Mouse (Mus musculus): ENCODE results near the gene St8sia4.

Gene St8sia4

DNA sequence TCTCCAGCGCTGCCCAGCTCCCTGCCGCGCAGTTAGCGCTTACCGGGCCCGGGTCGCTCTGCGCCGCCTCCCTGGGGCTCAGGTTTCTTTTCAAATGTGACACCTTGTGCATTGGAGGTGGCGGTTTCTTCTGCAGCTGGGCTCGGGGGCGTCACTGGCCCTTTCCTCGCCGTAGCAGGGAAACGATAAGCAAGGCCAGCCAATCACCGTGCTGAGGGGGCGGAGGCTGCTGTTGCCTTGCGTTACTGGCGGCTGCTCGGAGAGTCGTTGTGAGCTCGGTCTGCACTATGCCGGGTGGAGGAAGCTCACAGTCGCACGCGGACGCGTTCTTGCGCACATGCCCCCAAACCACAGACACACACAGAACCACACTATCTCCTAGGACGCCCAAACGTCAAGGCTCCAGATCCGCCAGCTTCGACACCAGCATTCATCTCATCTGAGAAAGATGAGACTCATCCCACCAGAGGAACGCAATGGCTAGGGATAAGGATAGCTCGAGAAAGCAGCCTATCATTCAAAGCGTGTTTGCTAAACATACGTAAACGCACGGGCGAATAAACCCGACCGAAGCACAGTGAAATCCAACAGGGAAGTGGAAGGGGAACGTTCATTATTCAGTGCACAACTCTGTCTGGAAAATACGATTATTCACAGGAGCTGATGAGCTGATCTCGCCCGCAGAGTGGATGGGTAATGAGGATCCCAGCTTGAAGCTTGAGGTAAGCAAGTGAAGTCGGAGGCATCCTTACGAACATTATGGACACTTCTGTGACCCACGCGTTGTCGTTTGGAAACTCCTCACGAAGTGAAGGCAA is at the start of gene St8sia4:
Gene St8sia4 (minus strand): TSS at position 137 of the 818 bp plus-strand sequence.
- peak; percentile 90 for DNase-seq

DNA sequence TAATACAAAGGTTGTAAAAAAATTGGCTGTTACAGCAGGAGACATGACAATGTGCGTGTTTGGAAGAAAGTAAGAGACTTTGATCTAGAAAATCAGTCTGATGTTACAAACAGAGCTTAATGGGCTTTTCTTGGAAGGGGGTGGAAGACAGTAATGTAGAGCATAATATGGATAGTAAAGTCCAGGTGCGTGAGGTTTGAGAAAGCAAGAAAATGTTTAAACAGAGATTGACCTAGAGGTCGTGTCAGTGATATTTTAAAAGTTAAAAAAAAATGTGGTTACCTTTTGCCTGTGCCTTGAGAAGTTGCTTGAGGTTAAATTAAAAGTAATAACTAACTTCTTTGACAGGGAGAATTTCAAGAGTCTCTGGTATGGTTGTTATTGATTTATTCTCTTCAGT is 41.8 kb upstream of the St8sia4 start:
- DNase-seq, result no peak

DNA sequence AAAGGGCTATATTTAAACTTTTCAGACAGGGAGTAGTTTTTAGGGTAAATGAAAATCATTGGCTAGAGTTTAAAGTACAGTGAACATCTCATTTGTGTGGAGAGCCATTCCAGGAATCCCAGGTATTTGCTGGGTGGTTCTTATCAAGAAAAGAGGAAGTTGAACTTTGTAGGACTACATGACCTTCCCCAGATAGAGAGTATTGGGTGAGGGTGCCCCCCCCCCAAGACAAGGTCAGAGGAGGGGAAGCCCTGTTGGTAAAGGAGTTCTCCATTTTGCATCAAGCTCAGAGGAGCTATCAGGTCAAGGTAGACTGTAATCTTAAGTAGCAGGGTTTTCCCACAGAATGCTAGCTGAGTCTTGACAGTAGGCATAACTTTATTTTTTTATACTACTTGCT is 32.5 kb upstream of the St8sia4 start:
- DNase-seq, result no peak

DNA sequence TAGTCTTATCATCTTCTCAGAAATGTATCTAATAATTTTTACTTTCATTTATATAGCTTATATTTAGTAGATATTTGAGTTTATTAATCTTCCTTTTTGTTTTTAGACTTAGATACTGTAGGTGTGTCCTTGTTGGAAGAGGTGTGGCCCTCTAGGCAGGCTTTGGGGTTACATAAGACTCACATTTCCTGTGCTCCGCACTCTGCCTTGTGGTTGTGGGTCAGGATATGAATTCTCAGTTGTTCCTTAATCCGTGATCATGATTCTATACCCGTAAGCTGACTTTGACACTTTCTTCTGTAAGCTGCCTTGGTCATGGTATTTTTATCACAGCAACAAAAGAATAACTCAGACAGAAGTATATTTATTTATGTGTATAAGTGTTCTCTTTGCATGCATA is 6.7 kb upstream of the St8sia4 start:
- no peak for DNase-seq

DNA sequence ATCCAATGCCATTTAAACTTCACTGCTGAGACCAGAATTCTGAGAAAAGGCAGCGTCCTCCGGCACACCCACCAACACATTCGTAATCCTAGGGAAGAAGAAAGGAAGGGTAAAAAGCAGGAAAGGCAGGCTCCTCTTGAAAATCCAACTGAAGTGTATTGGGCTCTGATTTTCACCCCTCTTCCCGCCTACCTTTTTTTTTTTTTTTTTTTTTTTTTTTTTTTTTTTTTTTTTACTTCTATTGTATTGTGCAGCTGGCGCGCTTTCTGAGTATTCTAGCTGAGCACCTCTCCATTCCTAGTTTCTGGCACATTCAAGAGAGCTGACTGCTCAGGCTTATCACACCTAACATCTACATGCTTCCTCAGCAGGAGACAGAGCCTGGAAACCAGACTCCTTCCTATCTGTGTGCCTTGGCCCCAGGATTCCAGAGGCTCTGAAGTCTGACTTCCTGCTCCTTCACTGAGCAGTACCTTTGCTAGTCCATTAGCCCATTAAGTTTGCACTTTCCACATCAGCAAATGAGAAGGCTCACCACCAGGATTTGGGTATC is 958 bp upstream of the St8sia4 start:
- peak; percentile 4 for DNase-seq

DNA sequence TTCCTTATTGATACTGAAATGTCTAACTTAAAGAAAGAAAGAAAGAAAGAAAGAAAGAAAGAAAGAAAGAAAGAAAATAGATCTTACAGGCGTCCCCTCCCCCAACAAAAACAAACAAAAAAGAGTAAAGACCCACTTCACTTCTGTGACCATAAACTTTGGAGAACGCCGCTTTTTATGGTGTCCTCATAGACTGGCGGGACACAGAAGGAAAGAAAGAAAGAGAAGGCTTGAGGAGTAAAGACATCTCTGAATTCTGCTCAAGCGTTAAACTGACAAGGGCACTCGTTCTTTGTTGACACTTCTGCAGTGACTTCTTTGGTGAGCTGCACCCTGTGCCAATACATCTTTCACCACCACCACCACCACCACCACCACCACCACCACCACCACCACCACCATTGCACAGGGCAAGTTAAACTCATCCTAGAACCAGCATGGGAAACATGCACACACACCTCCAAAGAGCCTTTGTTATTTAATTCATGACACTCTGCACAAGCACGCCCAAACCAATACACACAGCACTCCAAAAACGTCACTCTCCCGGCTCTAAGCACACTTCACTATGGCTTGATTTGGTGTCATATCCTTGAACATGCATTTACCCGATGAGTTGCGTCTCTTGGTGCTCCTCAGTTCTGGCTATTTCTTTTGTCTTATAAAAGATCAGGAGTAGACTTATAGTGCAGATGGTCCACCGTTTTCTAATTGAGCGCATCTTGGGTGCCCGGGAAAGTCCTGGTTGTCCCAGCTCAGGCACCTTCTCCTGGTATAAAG is 640 bp downstream of the St8sia4 start:
- peak; percentile 4 for DNase-seq

DNA sequence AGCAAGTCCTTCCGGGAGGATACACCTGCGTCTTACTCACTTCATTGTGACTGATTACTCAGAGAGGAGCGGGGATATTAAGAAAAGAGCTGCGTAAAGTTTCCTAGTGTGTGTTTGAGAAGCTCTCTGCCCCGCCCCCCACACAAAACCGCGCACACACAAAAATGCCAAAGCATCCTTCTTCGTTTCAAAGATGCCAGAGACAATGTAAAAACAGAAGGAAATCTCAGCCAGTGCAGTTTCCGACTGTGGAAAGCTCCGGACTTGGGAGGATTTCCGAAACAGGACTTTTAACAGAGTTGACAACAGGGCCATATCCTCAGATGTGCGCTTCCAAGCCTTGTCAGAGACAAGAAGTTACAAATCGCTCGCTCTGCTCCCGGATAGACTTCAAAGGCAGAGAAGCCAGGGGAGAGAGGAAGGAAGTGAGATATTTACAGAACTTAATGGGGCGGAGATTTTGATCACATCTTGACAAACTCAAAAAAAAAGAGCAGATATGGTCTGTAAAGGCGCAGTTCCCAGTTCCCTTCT is 1.4 kb downstream of the St8sia4 start:
- peak; percentile 66 for DNase-seq

DNA sequence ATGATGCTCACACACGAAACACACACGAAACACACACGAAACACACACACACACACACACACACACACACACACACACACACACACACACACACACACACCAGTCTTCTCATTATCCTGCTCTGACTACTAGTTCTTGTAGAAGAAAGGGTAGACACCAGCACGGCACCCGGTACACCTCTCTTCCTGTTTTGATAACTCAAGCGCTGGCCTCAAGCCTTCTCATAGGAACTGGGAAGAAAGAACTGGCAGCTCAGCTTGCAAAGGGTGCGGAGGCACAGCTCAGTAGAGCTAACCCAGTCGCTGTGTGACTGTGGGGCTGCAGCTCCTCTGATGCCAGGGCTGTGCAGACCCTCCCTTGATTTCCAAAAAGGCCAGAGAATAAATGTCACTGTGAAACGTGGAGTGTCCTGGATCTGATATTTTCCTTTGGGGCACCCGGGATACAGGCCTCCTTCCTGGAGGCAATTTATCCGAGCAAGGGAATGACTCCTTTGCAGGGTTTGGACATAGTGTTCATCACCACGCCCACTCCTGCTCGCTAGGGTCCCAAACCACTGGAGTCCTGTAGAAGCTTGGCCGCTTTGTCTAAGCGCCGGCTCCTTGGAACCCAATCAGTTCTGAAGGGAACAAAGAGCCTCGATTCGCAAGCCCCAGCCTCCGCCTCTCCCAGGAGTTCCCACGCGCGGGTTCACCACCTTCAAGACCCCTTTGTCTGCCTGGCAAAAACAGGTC is 2.2 kb downstream of the St8sia4 start:
- peak; percentile 32 for DNase-seq

DNA sequence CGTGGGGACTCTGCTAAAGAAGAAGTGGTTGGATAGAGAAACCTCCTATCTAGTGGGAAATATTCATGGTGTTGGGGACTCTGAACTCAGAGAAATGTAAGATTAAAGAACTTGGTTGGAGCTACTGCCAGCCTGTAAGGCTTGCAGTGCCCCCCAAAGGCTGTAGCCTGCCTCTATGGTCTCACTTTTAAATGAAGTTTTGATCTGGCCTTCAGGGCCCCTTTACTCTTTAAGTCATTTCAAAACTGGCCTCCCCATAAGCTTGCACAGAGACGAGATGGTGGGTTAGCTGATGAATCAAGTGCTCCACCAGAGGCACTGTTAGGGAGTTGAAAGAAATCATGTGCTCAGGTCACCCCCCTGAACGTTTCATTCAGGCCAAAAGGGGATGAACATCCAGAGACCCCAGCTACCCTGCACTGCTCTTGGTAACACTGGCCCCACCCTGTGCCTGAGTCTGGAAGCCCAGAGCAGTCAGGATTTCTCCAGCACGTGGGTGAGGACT is 3.0 kb downstream of the St8sia4 start:
- peak; percentile 17 for DNase-seq

DNA sequence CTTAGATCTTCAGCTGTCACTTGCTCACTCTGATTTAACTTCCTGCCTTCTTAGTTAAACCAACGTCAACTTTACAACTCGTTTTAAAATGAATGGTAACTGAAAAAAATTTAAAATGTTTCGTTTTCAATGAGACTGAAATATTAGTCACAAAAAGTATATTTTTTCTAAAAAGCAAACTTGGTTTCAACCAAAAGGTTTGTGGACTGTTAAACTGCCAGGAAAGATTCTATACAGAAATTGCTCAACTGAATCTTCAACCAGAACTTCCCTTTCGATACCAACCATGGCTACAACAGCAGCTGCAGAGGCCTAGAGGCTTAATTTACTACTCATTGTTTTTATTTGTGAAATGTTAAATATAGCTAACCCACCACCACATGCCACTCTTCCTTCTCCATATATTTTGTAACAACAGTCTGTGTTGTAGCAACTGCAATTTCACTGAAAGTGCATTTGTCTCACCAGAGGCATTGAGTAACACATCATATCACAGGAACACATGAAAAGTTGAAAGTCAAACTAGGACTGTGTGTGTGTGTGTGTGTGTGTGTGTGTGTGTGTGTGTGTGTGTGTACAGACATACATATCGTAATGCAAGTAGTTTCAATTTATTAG is 10.2 kb downstream of the St8sia4 start:
- no peak for DNase-seq

DNA sequence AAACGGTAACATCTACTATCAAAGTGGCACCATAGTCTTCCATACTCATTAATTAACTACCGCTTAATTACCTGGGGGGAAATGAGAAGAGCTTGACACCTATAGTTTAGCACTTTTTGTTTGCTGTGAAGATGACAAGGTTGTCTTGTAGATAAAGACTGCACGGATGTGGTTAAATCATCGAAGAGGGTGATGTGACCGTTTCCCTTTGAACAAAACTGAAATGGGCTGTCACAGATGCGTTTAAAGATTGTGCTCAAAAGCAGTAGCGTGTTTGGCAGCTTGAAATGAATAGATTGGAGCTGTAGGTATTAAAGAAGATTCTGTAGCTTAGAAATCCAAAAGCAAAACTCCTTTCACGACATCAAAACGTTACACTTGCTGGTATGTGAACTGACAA is 11.8 kb downstream of the St8sia4 start:
- no peak for DNase-seq

DNA sequence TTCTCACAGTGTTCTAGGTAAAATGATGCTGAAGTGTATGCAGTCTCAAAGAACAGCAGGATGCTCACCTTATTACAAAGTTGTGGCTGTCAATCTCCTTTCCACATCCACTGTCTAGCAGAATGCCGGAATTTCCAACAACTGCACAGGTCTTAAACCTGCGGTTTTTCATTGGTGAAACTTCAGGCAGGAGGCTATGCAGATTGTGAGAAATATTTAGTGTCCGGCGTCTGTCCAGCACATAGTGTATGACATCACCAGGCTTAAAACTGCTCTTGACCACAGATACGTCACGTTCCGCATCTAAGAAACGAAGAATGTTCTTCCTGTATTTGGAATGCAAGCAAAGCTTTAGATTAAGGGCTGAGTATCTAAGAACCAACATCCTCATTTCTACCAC is 13.9 kb downstream of the St8sia4 start:
- DNase-seq, result no peak

DNA sequence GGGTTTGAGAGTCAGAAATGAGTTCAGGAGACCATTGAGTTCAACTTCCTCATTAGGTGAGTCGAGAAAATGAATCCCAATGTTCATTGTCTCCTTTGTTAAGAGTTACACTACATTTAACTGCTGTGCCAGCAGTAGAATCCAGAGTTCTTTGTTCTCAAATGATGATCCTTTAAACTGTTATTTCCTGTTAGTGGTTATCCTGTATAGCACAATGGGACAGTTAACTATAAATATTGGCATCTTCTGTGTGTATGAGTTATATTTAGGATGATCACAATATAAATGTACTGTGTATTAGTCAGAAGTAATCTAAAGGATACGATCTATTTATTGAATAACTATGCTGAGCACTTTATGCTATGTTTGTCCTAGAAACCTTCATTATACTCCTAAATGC is 23.1 kb downstream of the St8sia4 start:
- no peak for DNase-seq

DNA sequence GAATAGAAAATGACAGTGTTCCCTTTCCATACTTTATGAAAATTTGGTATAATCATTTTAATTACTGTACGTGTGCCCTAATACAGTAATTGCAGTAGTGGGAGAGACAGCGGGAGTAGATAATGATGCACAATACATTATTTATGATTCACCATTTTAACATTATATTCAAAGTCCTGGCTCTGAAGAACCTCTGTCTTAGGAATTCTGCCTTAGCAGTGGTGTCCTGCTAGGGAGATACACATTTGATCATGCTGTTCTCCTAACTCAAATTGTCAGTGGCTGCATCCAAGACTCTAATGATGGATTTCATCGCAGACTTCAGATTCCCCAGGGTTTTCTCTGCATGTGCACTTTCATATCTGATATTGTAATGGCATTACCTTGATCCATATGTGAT is 28.4 kb downstream of the St8sia4 start:
- DNase-seq, result no peak

DNA sequence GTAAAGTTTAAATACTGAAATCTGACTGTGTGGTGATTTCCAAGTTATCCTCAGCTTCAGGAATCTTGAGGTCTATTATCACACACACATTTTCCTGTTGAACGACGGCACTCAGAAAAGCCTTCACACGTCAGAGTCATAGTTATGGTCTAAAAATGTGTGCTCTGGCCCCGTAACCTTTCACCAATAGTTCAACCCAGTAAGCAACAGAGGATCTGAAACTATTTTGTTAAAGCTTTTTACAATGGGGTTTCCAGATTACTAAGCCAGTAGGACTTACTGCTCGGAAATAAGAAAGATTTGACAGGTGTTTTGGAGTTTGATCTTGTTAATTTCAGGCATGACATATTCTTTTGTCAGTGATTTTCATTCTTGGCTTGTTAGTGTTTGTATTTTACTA is 43.0 kb downstream of the St8sia4 start:
- DNase-seq, result no peak

DNA sequence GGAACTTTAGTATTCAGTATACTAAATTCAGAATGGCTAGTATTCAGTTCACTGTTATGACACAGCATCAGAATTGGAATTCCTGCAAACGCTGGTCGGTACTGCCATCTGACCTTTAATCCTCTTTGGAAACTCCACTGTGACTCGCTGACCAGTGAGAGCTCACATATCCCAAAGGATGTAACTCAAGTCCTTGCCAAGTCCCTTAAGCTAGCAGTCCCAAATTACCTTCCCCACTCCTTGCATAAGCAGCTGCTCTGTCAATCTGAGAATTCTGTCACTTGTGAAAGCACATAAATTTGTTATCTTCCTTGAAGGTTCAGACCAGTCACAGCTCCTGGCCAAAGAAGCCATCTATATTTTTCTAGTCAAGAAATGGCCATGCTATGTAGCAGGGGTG is 48.7 kb downstream of the St8sia4 start:
- no peak for DNase-seq

DNA sequence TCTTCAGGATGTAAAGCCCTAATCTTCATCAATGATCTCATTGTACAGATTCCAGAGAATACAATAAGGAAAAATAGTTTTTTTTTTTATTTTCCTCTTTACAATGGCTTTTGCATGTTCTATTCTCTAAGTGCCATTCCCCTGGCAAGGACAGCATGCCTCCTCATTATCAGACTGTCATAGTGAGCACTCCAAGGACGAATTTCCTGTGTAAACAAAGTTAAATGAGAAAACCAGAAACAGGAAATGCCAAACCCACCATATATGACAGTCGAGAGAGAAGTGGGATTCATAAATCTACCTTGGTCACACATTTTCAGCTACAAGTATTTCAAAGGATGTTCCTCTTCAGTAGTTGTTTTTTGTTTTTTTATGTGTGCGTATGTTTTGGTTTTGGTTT is 49.2 kb downstream of the St8sia4 start:
- no peak for DNase-seq

DNA sequence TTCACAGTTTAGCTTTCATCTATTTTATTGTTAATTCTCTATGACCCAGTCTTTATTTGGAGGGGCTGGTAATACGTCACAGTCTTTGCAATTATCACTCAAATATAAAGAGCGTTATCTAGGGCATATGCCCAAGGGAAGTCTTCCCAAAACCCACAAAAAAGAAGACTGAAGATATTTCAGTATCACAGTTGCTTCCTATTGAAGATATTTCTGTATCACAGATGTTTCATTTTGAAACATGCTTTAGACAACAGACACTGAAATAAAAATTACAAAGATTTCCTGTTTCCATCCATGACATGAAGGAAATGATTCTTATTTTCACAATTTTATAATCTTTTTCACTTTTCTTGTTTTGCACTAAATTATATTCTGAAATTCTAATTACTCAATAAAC is 57.4 kb downstream of the St8sia4 start:
- no peak for DNase-seq

DNA sequence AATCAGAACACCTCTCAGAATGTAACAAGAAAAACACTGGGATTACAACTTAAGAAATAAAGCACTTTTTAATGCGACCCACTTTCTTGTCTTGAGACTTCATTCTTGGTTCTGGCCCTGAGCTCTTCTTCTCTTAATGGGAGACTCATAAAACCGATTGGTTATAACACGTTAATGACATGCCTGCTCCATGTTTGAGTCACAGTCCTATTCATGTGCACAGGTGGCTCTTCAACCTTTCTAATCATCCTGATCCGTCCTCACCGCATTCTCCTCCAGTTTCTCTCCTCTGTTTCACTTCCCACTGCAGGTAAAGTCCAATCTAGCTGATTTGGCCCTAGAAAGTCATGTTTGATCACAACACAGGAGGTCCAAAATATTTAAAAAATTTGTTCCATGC is 58.3 kb downstream of the St8sia4 start:
- DNase-seq, result no peak

DNA sequence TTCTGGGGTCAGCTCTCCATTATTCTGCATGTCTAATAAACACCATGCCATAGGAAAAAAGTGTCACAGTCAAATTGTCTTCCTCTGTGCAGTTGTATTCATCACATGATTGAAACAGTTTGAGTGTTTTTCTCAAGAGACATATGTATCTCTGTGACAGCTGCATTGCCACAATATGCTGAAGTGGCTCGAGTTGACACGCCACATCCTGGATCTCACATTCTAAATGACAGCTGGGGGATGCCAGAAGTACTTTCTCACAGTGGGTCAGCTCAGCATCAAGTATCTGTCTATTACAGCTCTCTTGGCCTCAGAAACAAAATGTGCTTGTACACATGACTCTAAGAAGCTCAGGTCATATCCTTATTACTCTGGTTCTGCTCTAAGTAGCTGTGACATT is 61.9 kb downstream of the St8sia4 start:
- DNase-seq, result peak; percentile 41

DNA sequence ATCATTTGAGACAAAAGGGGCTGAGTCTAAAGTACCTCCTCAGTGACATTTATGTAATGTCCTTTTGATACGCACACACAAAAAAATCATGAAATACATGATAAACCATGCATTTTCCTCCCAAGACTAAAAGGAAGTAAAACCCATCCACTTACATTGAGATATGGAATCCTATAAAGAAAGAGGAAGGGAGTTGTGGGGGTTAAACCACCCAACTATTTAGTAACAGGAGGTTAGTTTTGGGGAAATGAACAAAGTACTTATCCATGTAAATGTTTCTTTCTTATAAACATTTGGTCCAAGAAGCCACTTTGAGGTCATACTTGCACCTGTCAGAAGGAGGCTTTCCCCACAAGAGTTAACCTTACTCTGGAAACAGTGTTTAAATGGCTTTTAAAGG is 69.3 kb downstream of the St8sia4 start:
- no peak for DNase-seq

DNA sequence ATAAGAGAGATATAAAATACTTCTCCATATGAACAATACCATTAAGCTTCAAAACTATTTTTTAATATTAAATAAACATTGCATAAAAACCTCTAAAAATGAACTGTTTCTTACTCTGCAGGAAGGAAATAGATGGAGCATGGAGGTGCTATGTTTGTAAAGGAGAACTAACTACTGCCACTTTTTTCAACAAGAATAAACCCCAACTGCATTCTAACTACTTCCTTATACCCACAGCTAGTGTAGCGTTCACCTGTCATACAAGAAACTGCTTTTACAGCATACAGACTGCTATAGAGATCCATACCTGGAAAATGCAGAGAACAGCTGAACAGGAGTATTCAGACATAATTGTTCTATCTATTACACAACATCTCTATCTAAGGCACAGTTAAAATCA is 70.5 kb downstream of the St8sia4 start:
- no peak for DNase-seq

Data from lung, postnatal 10 days (tissue).